Mouse (Mus musculus) midbrain, embryonic 16.5 days (tissue): Measurements from ENCODE around the gene Epas1. TPM values are rescaled to one million over a fixed set of nuclear protein-coding genes. Genes with fewer than 3 reads are reported as not detected.

ENCODE experiments used
- ATAC-seq: fragments of 200-750 bp; cut with Nextera tagmentation; 2 replicates; pipeline ENCODE4 v1.8.0; 2017; ENCODE audit warnings: moderate TSS enrichment
- H3K27ac ChIP-seq: fragments of 300-500 bp; sonication (generic); 2 replicates; pipeline ENCODE4 v1.5.1; 2014; ENCODE audit warnings: mild to moderate bottlenecking, low read length, mixed read lengths
- H3K27me3 ChIP-seq: fragments of 300-500 bp; sonication (generic); 2 replicates; pipeline ENCODE4 v1.6.1; 2014; ENCODE audit warnings: low read depth, low read length, mixed read lengths; ENCODE audit not compliant: control insufficient read depth, insufficient read depth
- H3K36me3 ChIP-seq: fragments of 300-500 bp; sonication (generic); 2 replicates; pipeline ENCODE4 v1.6.1; 2014; ENCODE audit warnings: mild to moderate bottlenecking, low read length, moderate library complexity, mixed read lengths; ENCODE audit not compliant: control insufficient read depth, insufficient read depth
- H3K4me1 ChIP-seq: fragments of 300-500 bp; sonication (generic); 2 replicates; pipeline ENCODE4 v1.6.1; 2014; ENCODE audit warnings: mild to moderate bottlenecking, low read length, mixed read lengths; ENCODE audit not compliant: control insufficient read depth, insufficient read depth
- H3K4me2 ChIP-seq: fragments of 300-500 bp; sonication (generic); 2 replicates; pipeline ENCODE4 v1.6.1; 2014; ENCODE audit warnings: mild to moderate bottlenecking, low read length, mixed read lengths
- H3K4me3 ChIP-seq: fragments of 300-500 bp; sonication (generic); 2 replicates; pipeline ENCODE4 v1.5.1; 2014; ENCODE audit warnings: low read depth, mild to moderate bottlenecking, low read length, moderate library complexity, mixed read lengths
- H3K9ac ChIP-seq: fragments of 300-500 bp; sonication (generic); 2 replicates; pipeline ENCODE4 v1.6.1; 2014; ENCODE audit warnings: low read depth, low read length, mixed read lengths
- H3K9me3 ChIP-seq: fragments of 300-500 bp; sonication (generic); replicated peaks from 2 replicates; pipeline ENCODE4 v1.6.1; 2014; ENCODE audit warnings: mild to moderate bottlenecking, low read length, mixed read lengths; ENCODE audit not compliant: control insufficient read depth, poor library complexity, severe bottlenecking
- WGBS: fragments of 180-500 bp; shearing (Covaris S2); extraction: QIAGEN DNeasy Blood & Tissue Kit; methylation state at CpG from one replicate; pipeline ENCODE4 v1.1.7; 2014; 5-methylcytosine and 5-hydroxymethylcytosine counted together
- polyA plus RNA-seq: library from polyadenylated mRNA; unstranded; fragments of >200 nt; fragmentation: Nextera tagmentation; extraction: Ambion mirVana; gene quantifications from 2 replicates; pipeline ENCODE4 v1.2.1, GENCODE M21; 2015

Epas1 gene
- polyA plus RNA-seq, 1 experiment from 2014 or later: 5.4 TPM

DNA sequence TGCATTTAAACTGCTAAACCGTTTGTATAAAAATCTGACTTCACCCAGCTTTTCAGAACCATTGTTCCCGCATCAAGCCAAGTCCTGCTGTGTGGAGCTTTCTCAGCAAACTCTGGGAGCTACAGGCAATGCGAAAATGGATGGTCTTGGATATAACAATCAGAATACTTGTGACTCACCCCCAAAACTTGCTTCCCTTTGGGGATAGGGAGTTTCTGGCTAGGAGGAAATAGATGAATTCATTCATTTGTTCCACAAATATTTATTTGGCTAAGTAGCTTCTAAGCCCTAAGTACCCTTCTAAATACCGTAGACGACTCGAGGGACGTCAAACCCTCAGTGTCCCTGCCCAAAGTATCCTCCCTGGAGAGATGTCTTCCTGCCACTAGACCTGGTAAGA, 27.0 kb upstream of the Epas1 start:
- WGBS: 66% methylated on average over 7 of the region's 7 CpGs
- H3K27me3 ChIP-seq: no peaks in the 10 kb centered on the region
- H3K27ac ChIP-seq: no peak overlapping the region
- no peaks in the 10 kb centered on the region for H3K36me3 ChIP-seq
- H3K4me2 ChIP-seq: no peak overlapping the region
- ATAC-seq: no peak
- H3K4me1 ChIP-seq: no peaks in the 10 kb centered on the region
- no peaks in the 10 kb centered on the region for H3K9me3 ChIP-seq
- no peak overlapping the region for H3K4me3 ChIP-seq
- H3K9ac ChIP-seq: no peak overlapping the region

DNA sequence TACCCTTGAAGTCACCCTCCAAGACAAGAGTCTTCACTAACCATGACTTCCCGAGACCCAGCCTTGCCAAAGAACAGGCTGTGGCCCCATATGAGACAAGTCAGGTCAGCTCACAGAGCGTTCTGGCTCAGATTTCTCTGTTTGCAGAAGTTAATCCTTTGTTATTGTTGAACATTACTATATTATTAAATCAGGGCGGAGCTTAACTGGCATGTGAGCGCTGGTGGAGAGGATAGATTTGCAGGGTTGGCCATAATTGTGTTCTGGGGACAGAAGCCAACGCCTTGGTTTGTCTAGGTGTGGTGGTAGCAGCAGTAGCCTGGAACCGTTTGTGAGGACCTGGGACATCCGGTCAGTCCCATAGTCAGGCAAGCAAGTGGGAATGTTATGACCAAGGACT, 26.5 kb upstream of the Epas1 start:
- Histone ChIP-seq H3K27me3 (no peaks in the 10 kb centered on the region), H3K27ac (no peak overlapping the region), H3K4me2 (no peak overlapping the region), H3K36me3 (no peaks in the 10 kb centered on the region), H3K9ac (no peak overlapping the region), H3K9me3 (no peaks in the 10 kb centered on the region), H3K4me3 (no peak overlapping the region), H3K4me1 (no peaks in the 10 kb centered on the region)
- ATAC-seq: no peak
- WGBS: 87% methylated on average over 7 of the region's 7 CpGs

DNA sequence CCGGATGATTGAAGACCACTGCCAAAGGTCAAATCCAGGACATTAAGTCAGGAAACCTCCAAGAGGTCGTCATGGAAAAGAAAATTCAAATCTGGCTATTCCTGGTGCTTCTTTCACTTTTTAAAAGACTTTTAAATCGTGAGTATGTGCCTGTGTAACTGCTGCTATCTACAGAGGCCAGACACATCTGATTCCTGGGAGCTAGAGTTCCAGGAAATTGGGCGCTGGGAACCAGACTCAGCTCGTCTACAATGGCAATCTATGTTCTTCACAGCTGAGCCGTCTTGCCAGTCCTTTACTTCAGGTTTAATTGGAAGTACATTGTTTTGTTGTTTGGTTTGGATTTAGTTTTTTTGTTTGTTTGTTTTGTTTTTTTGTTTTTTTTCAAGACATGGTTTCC, 22.2 kb upstream of the Epas1 start:
- ATAC-seq: no peak
- 88% methylated on average over 6 of the region's 6 CpGs for WGBS

DNA sequence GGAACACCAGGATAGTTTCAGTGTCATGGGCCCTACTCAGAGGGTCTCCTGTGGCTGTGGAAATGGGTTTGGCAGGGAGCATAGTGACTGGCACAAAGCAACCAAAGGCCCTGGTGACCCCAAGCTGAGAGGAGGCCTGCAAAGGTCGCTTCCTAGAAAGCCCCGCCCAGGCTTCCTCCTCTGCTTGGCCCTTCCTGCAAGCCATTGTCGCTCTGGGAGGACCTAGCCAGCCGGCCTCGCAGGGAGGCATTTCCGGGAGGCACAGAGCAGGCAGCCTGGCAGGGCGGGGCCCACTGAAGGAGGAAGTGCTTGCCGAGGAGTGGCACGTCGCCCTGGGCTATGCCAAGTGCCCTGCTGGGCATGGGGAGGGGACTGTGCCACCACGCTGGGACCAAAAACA, 21.5 kb upstream of the Epas1 start:
- Histone ChIP-seq H3K4me3 (no peak overlapping the region), H3K4me2 (no peak overlapping the region)
- 8% methylated on average over 11 of the region's 11 CpGs for WGBS

More for the DNA sequence above, 22.2 kb upstream of the Epas1 start:
- Histone ChIP-seq H3K4me3 (no peak overlapping the region), H3K4me2 (no peak overlapping the region), H3K9ac (no peak overlapping the region), H3K9me3 (no peaks in the 10 kb centered on the region), H3K27me3 (no peaks in the 10 kb centered on the region), H3K4me1 (no peaks in the 10 kb centered on the region), H3K27ac (no peak overlapping the region), H3K36me3 (no peaks in the 10 kb centered on the region)

DNA sequence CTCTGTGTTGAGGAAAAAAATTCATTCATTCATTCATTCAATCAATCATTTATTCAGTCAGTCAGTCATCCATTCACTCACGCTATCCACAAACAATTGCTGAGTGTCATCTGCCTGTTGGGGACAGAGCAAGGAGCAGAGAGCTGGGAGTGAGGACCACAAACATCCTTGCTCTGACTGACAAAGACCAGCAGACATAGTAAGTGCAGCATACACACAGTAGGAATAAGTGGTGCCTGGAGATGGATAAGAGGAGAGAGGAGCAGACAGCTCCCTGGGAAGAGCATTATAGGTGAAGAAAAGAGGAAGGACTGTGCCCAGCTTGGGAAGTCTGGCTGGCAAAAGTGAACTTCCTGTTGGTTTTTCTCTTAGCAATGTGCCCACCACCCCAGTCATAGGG, 21.0 kb upstream of the Epas1 start:
- WGBS: 76% methylated on average over 1 of the region's 1 CpGs

More for the DNA sequence above, 21.5 kb upstream of the Epas1 start:
- Histone ChIP-seq H3K9me3 (no peaks in the 10 kb centered on the region), H3K4me1 (no peaks in the 10 kb centered on the region), H3K36me3 (no peaks in the 10 kb centered on the region), H3K27ac (no peak overlapping the region), H3K9ac (0 out of 2 replicates have a peak overlapping the region, but pooled peaks have one; percentile 4), H3K27me3 (no peaks in the 10 kb centered on the region)
- peak; percentile 36; the same call in 1 of the 2 replicates for ATAC-seq

DNA sequence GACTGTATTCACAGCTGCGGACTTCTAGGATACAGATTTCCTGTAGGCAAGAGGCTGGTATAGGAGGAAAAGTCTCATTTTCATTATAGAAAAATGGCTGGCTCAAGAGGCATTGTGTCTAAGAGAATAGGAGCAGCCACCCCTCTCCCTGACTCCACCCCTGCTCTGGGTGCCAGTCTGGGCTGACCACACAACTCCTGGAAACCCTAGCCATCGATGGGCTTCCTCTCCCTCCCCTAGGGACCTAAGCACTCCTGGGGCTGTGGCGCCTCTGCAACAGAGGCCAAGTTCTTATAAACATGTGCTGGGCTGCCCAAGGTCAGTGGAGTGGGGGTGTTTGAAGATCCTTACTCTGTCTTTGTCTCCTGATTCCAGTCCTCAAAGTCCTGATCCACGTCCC, 19.9 kb upstream of the Epas1 start:
- H3K9me3 ChIP-seq: no peaks in the 10 kb centered on the region
- no peaks in the 10 kb centered on the region for H3K36me3 ChIP-seq
- no peak overlapping the region for H3K4me3 ChIP-seq
- 79% methylated on average over 4 of the region's 4 CpGs for WGBS
- H3K4me1 ChIP-seq: no peaks in the 10 kb centered on the region
- no peak for ATAC-seq
- H3K27me3 ChIP-seq: no peaks in the 10 kb centered on the region
- H3K27ac ChIP-seq: no peak overlapping the region
- H3K4me2 ChIP-seq: no peak overlapping the region
- H3K9ac ChIP-seq: no peak overlapping the region

More for the DNA sequence above, 21.0 kb upstream of the Epas1 start:
- Histone ChIP-seq H3K27ac (no peak overlapping the region), H3K9ac (no peak overlapping the region), H3K4me3 (no peak overlapping the region), H3K36me3 (no peaks in the 10 kb centered on the region), H3K27me3 (no peaks in the 10 kb centered on the region), H3K4me2 (no peak overlapping the region), H3K9me3 (no peaks in the 10 kb centered on the region), H3K4me1 (no peaks in the 10 kb centered on the region)
- ATAC-seq: no peak

DNA sequence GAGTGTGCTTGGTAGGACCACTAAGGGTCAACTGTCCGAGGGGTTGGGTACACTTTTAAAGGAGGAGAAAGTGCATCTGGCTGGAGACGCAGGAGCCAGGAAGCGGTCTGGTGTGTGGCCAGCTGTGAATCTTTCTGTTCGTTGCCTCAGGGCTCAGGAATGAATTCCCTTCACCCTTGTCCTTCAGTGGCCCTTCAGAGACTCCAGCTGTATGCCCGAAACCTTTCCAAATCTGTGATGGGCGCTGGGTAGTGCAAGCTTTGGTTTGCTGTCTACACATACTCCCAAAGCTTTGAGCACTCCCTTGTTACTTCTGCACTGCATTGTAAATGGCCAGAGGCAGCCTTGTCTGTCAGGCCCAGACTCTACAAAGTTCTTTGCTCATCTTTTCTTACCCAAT, 15.0 kb upstream of the Epas1 start:
- Histone ChIP-seq H3K9ac (no peak overlapping the region), H3K4me2 (no peak overlapping the region), H3K36me3 (no peaks in the 10 kb centered on the region), H3K9me3 (no peaks in the 10 kb centered on the region), H3K4me1 (no peaks in the 10 kb centered on the region), H3K27me3 (no peaks in the 10 kb centered on the region), H3K4me3 (no peak overlapping the region), H3K27ac (no peak overlapping the region)
- WGBS: 86% methylated on average over 6 of the region's 6 CpGs
- ATAC-seq: no peak

DNA sequence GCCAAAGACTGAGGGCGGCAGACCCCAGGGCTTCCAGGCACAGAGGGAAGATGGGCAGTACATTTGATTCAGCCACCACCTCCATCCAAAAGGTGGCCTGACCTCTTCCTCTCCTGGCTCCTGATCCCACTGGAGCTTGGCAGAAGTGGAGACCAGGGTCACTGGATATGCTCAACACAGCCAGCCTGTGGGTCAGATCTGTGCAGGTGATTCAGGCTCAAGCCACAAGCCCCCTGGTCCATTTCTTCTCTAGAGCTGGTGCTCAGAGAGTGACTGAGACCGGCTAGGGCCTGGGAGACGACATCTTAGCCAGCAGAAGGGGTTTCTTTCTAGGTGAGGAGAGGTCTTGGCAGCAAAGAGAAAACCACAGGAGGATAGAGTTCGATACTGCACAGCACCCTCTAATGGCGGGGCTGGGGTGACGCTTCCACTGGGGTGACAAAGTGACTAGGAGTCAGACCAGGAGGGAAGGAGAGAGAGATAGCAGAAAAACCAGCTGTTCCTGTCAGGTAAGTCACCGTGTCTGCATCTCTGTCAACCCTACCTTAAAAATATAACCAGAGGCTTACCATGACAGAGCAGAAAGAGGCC, 10.1 kb upstream of the Epas1 start:
- no peak overlapping the region for H3K4me2 ChIP-seq
- H3K36me3 ChIP-seq: no peaks in the 10 kb centered on the region
- no peaks in the 10 kb centered on the region for H3K27me3 ChIP-seq
- no peak overlapping the region for H3K4me3 ChIP-seq
- WGBS: 88% methylated on average over 7 of the region's 7 CpGs
- no peaks in the 10 kb centered on the region for H3K4me1 ChIP-seq
- H3K9ac ChIP-seq: no peak overlapping the region
- ATAC-seq: no peak
- H3K27ac ChIP-seq: no peak overlapping the region
- no peaks in the 10 kb centered on the region for H3K9me3 ChIP-seq

DNA sequence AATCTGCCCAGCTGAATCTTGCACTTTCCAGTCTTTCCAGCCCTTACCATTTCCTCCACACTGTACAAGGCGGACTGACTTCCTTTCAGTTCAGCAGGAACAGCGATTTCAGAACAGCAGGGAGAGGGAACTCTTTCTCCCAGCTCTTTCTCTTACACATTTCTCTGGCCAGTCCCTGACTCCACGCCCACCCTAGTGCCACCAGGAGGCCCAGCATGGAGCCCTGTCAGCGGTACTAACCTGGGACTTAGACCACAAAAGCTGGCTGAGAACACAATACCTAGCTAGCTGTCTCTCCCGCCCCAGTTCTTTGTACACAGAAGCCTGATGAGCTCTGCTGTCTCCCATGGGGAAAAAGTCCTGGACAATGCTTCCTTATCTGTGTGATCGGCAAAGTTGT, 8.6 kb upstream of the Epas1 start:
- no peak overlapping the region for H3K9ac ChIP-seq
- H3K27ac ChIP-seq: no peak overlapping the region
- no peak overlapping the region for H3K4me3 ChIP-seq
- WGBS: 30% methylated on average over 6 of the region's 6 CpGs
- no peak for ATAC-seq
- H3K36me3 ChIP-seq: no peaks in the 10 kb centered on the region
- no peaks in the 10 kb centered on the region for H3K27me3 ChIP-seq
- no peaks in the 10 kb centered on the region for H3K4me1 ChIP-seq
- no peaks in the 10 kb centered on the region for H3K9me3 ChIP-seq
- H3K4me2 ChIP-seq: no peak overlapping the region
